Mouse (Mus musculus) embryonic facial prominence, embryonic 13.5 days (tissue): ENCODE results near the gene Zfp609. TPM values are rescaled to one million over a fixed set of nuclear protein-coding genes. Genes with fewer than 3 reads are reported as not detected.
"Not testable (repeated sequence)": the region's sequence is repeated elsewhere in the genome, so short reads cannot be mapped to it uniquely, and the experiment has no call there.

Experiments
- ATAC-seq: fragments of 200-750 bp; cut with Nextera tagmentation; 2 replicates; pipeline ENCODE4 v1.8.0; 2017; ENCODE audit warnings: low read depth; ENCODE audit not compliant: insufficient number of reproducible peaks, insufficient read depth, low FRiP score, low TSS enrichment
- H3K27ac ChIP-seq: fragments of 300-500 bp; sonication (generic); 2 replicates; pipeline ENCODE4 v1.5.1; 2015; ENCODE audit warnings: moderate library complexity, mild to moderate bottlenecking, inconsistent platforms
- H3K27me3 ChIP-seq: fragments of 300-500 bp; sonication (generic); 2 replicates; pipeline ENCODE4 v1.6.1; 2015; ENCODE audit warnings: mild to moderate bottlenecking, inconsistent platforms
- H3K36me3 ChIP-seq: fragments of 300-500 bp; sonication (generic); 2 replicates; pipeline ENCODE4 v1.6.1; 2015; ENCODE audit warnings: mild to moderate bottlenecking, inconsistent platforms
- H3K4me1 ChIP-seq: fragments of 300-500 bp; sonication (generic); 2 replicates; pipeline ENCODE4 v1.6.1; 2015; ENCODE audit warnings: inconsistent platforms
- H3K4me2 ChIP-seq: fragments of 300-500 bp; sonication (generic); 2 replicates; pipeline ENCODE4 v1.6.1; 2015; ENCODE audit warnings: moderate library complexity, mild to moderate bottlenecking, inconsistent platforms
- H3K4me3 ChIP-seq: fragments of 300-500 bp; sonication (generic); 2 replicates; pipeline ENCODE4 v1.5.1; 2015; ENCODE audit warnings: mild to moderate bottlenecking, inconsistent platforms
- H3K9ac ChIP-seq: fragments of 300-500 bp; sonication (generic); 2 replicates; pipeline ENCODE4 v1.6.1; 2015; ENCODE audit warnings: mild to moderate bottlenecking, inconsistent platforms
- H3K9me3 ChIP-seq: fragments of 300-500 bp; sonication (generic); 2 replicates; pipeline ENCODE4 v1.6.1; 2016; ENCODE audit warnings: inconsistent platforms
- WGBS: fragments of 180-500 bp; shearing (Covaris S2); methylation state at CpG from one replicate; pipeline ENCODE4 v1.1.7; 2015; ENCODE audit warnings: mixed read lengths; 5-methylcytosine and 5-hydroxymethylcytosine counted together
- polyA plus RNA-seq: library from polyadenylated mRNA; unstranded; fragments of >200 nt; fragmentation: Nextera tagmentation; extraction: Ambion mirVana; gene quantifications from 2 replicates; pipeline ENCODE4 v1.2.1, GENCODE M21; 2015

The Zfp609 gene
- polyA plus RNA-seq, 1 experiment from 2014 or later: 7.2 TPM

GRCm38 (mm10) chr9:65703241-65703640, 124.1 kb downstream of the Zfp609 start:
- no peak for ATAC-seq
- no peaks in the 10 kb centered on the region for H3K27me3 ChIP-seq
- H3K9me3 ChIP-seq: no peaks in the 10 kb centered on the region
- H3K36me3 ChIP-seq: peaks cover 69% of the 10 kb centered on the region
- no peaks in the 10 kb centered on the region for H3K4me1 ChIP-seq
- H3K27ac ChIP-seq: no peak overlapping the region
- H3K4me3 ChIP-seq: no peak overlapping the region
- 88% methylated on average over 7 of the region's 7 CpGs for WGBS
- H3K9ac ChIP-seq: no peak overlapping the region
- H3K4me2 ChIP-seq: no peak overlapping the region

DNA sequence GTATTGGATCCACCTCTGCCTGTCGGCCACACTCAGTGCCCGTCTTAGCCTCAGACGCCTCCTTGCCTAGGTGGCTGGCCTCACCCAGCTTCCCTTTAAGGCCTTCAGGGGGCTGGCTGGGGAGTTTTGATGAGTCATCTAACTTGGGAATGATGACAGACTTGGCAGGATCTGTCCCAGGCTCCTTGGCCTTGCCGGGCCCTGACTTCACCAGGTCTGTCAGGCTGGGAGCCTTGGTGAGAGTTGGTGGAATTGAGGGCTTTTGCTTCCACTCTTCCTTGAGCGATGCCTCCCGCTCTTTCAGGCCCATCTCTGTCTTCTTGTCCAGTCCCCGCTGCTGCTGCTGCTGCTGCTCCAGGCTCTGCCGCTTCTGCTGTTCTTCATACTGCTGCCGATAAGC, 125.1 kb downstream of the Zfp609 start:
- Histone ChIP-seq H3K36me3 (peaks cover 79% of the 10 kb centered on the region), H3K9me3 (no peaks in the 10 kb centered on the region), H3K9ac (no peak overlapping the region), H3K27ac (no peak overlapping the region), H3K4me3 (no peak overlapping the region), H3K4me1 (no peaks in the 10 kb centered on the region), H3K27me3 (no peaks in the 10 kb centered on the region), H3K4me2 (no peak overlapping the region)
- ATAC-seq: no peak
- 94% methylated on average over 9 of the region's 9 CpGs for WGBS

GRCm38 (mm10) chr9:65700504-65700903, 126.9 kb downstream of the Zfp609 start:
- 86% methylated on average over 6 of the region's 6 CpGs for WGBS
- no peak for ATAC-seq
- H3K27ac ChIP-seq: no peak overlapping the region
- no peaks in the 10 kb centered on the region for H3K27me3 ChIP-seq
- no peak overlapping the region for H3K4me2 ChIP-seq
- no peak overlapping the region for H3K4me3 ChIP-seq
- no peaks in the 10 kb centered on the region for H3K9me3 ChIP-seq
- H3K9ac ChIP-seq: no peak overlapping the region
- peaks cover 91% of the 10 kb centered on the region for H3K36me3 ChIP-seq
- H3K4me1 ChIP-seq: no peaks in the 10 kb centered on the region

DNA sequence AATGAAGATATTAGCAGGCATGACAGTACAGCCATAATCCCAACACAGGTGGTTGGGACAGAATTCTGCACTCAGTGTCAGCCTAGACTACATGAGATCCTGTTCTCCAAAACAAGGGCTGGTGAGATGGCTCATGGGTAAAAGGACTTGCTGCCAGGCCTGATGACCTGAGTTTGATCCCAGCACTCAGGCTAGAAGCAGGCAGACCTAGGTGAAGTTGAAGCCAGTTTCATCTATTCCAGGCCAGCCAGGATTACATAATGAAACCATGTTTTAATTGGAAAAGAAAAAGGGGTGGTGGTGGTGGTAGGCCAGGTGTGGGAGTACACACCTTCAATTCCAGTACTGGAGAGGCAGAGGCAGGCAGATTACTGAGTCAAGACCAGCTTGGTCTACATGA, 129.4 kb downstream of the Zfp609 start:
- no peak overlapping the region for H3K27ac ChIP-seq
- peaks cover 2% of the 10 kb centered on the region; the same call in 1 of the 2 replicates for H3K4me1 ChIP-seq
- H3K9ac ChIP-seq: no peak overlapping the region
- ATAC-seq: no peak
- peaks cover 95% of the 10 kb centered on the region for H3K36me3 ChIP-seq
- no peaks in the 10 kb centered on the region for H3K27me3 ChIP-seq
- no peak overlapping the region for H3K4me2 ChIP-seq
- no peaks in the 10 kb centered on the region for H3K9me3 ChIP-seq
- no peak overlapping the region for H3K4me3 ChIP-seq

DNA sequence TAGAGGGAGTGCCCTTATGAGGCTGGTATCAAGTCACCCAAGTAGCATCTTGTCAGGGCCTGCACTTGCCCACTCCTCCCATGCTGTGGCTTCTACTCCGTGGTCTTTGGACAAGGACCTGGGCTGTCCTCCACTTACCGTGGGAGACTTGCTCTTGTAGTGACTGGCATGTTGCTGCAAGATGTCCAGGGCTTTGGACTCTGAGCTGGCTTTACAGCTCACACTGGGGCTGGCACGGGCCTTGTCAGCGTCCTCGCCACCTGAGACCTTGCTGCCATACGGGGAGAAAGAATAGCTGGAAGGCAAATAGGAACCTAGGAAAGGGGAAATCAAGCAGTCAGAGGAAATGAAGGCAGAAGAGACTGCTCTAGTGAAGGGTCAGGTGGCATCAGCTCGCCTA, 130.0 kb downstream of the Zfp609 start:
- H3K9me3 ChIP-seq: no peaks in the 10 kb centered on the region
- H3K36me3 ChIP-seq: peaks cover 95% of the 10 kb centered on the region
- no peak for ATAC-seq
- WGBS: 81% methylated on average over 7 of the region's 7 CpGs
- H3K4me3 ChIP-seq: no peak overlapping the region
- no peak overlapping the region for H3K4me2 ChIP-seq
- no peaks in the 10 kb centered on the region for H3K27me3 ChIP-seq
- no peak overlapping the region; the same call in 1 of the 2 replicates for H3K27ac ChIP-seq
- peaks cover 9% of the 10 kb centered on the region; the same call in 1 of the 2 replicates for H3K4me1 ChIP-seq
- no peak overlapping the region for H3K9ac ChIP-seq

GRCm38 (mm10) chr9:65696337-65696736, 131.0 kb downstream of the Zfp609 start:
- no peaks in the 10 kb centered on the region for H3K9me3 ChIP-seq
- ATAC-seq: no peak
- peaks cover 12% of the 10 kb centered on the region; the same call in 1 of the 2 replicates for H3K4me1 ChIP-seq
- H3K36me3 ChIP-seq: peaks cover 91% of the 10 kb centered on the region
- no peak overlapping the region for H3K9ac ChIP-seq
- H3K4me3 ChIP-seq: no peak overlapping the region
- H3K4me2 ChIP-seq: no peak overlapping the region
- H3K27me3 ChIP-seq: no peaks in the 10 kb centered on the region
- peak overlapping the region; percentile 2; the same call in 1 of the 2 replicates for H3K27ac ChIP-seq

DNA sequence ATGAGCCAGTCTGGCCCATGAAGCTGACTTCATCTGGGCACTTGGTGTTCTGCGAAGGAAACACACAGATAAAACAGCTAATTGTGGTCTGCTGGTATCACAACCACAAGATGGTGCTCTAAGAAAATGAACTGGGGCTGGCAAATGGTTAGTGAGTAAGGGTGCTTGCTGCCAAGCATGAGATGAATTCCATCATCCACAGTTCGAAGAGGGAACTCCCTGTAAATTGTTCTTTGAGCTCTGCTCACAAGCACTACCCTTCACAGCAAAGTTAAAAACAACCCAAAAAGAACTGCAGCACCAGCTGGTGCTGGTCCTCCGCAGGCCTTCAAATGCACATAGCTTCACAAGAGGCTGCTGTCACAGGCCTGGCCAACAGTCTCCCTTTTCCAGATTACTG, 131.7 kb downstream of the Zfp609 start:
- H3K36me3 ChIP-seq: peaks cover 86% of the 10 kb centered on the region

DNA sequence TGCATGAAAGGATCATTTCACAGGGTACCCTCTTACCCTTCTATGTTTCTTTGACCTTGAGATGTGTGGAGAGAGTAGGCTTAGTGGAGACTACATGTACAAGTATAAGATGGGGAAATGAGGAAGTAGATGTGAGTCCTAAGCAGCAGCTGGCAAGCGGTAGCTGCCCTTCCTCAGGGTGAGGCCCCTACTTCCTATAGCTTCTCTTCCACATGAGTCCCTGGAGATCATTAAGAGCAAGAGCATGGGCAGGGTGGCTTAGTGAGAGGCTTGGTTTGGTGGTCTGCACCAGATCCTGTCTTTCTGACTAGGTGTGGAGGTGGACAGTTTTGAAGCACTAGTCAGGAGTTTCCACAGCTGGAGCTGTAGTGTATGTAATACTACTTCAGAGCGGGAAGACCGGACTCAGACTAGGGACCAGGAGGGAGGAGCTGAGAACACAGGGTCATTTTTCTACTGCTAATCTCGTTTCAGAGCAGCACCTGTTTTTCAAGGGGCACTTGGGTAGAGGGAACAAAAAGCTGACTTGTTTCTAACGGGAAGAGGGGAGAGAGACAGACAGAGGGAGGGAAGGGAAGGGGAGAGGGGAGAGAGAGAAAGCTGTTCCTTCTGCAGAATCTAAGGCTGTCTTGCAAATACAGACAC, 134.3 kb downstream of the Zfp609 start:
- peak overlapping the region; percentile 69 for H3K27ac ChIP-seq
- 34% methylated on average over 5 of the region's 5 CpGs for WGBS

More for the DNA sequence above, 131.7 kb downstream of the Zfp609 start:
- Histone ChIP-seq H3K4me3 (no peak overlapping the region), H3K9ac (no peak overlapping the region), H3K9me3 (no peaks in the 10 kb centered on the region), H3K27ac (peak overlapping the region; percentile 2; the same call in 1 of the 2 replicates), H3K27me3 (no peaks in the 10 kb centered on the region), H3K4me2 (no peak overlapping the region), H3K4me1 (peaks cover 12% of the 10 kb centered on the region; the same call in 1 of the 2 replicates)
- 70% methylated on average over 3 of the region's 3 CpGs for WGBS
- ATAC-seq: no peak

GRCm38 (mm10) chr9:65692466-65692865, 134.9 kb downstream of the Zfp609 start:
- Histone ChIP-seq H3K9me3 (no peaks in the 10 kb centered on the region), H3K27me3 (no peaks in the 10 kb centered on the region), H3K4me3 (no peak overlapping the region), H3K9ac (no peak overlapping the region), H3K4me1 (peaks cover 12% of the 10 kb centered on the region; the same call in 1 of the 2 replicates), H3K27ac (peak overlapping the region; percentile 69), H3K36me3 (peaks cover 77% of the 10 kb centered on the region), H3K4me2 (no peak overlapping the region)
- 55% methylated on average over 3 of the region's 3 CpGs for WGBS
- 0 out of 2 replicates have a peak, but pooled peaks have one; percentile 60 for ATAC-seq

More for the DNA sequence above, 134.3 kb downstream of the Zfp609 start:
- Histone ChIP-seq H3K4me1 (peaks cover 12% of the 10 kb centered on the region; the same call in 1 of the 2 replicates), H3K9ac (no peak overlapping the region), H3K36me3 (peaks cover 77% of the 10 kb centered on the region), H3K4me3 (no peak overlapping the region), H3K27me3 (no peaks in the 10 kb centered on the region), H3K9me3 (no peaks in the 10 kb centered on the region), H3K4me2 (no peak overlapping the region)
- ATAC-seq: no peak

GRCm38 (mm10) chr9:65689869-65690268, 137.5 kb downstream of the Zfp609 start:
- WGBS: 50% methylated on average over 2 of the region's 2 CpGs
- ATAC-seq, H3K4me2 ChIP-seq, H3K27ac ChIP-seq, H3K9ac ChIP-seq, H3K27me3 ChIP-seq, H3K9me3 ChIP-seq, H3K4me3 ChIP-seq: not testable (repeated sequence)
- Histone ChIP-seq H3K4me1 (peaks cover 12% of the 10 kb centered on the region; the same call in 1 of the 2 replicates), H3K36me3 (peaks cover 71% of the 10 kb centered on the region)

DNA sequence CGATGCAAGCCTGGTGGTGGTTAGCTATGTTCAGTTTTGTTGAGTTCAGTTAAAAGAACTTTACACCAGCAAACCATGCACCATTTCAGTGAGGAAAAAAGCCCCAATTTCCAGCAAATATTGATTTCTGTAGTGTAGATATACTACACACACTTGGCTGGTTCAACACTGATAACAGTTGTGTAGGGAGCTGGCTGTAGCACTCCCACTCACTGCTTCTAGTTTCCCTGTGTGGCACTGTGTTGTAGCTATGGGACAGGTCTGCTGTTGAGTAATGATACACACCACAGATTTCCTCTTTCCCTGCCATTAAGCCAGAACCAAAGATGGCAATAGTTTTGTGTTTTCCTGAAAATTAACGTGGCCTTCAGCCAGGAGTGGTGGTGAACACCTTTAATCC, 142.7 kb downstream of the Zfp609 start:
- ATAC-seq: no peak

GRCm38 (mm10) chr9:65682994-65683393, 144.4 kb downstream of the Zfp609 start:
- no peaks in the 10 kb centered on the region for H3K9me3 ChIP-seq
- WGBS: 77% methylated on average over 1 of the region's 1 CpGs
- no peak for ATAC-seq
- H3K4me2 ChIP-seq: no peak overlapping the region
- H3K9ac ChIP-seq: no peak overlapping the region
- no peaks in the 10 kb centered on the region for H3K27me3 ChIP-seq
- peaks cover 34% of the 10 kb centered on the region for H3K36me3 ChIP-seq
- peaks cover 39% of the 10 kb centered on the region for H3K4me1 ChIP-seq
- no peak overlapping the region for H3K4me3 ChIP-seq
- no peak overlapping the region for H3K27ac ChIP-seq

More for the DNA sequence above, 142.7 kb downstream of the Zfp609 start:
- H3K27ac ChIP-seq: no peak overlapping the region; the same call in 1 of the 2 replicates
- 82% methylated on average over 2 of the region's 2 CpGs for WGBS
- peaks cover 42% of the 10 kb centered on the region for H3K36me3 ChIP-seq
- H3K9me3 ChIP-seq: no peaks in the 10 kb centered on the region
- H3K4me1 ChIP-seq: peaks cover 22% of the 10 kb centered on the region
- H3K27me3 ChIP-seq: no peaks in the 10 kb centered on the region
- no peak overlapping the region for H3K4me2 ChIP-seq
- H3K9ac ChIP-seq: no peak overlapping the region
- no peak overlapping the region for H3K4me3 ChIP-seq
